Mouse (Mus musculus) liver, postnatal 0 days (tissue): ENCODE measurements at regions not wholly inside any gene's neighbourhood (a gene's known extent, or its start where the extent isn't known, plus 50 kb on each side); places are given as distances from the start of the nearest gene placed in this dataset.

Experiments used
- CTCF ChIP-seq: sonication (generic); IDR thresholded peaks from 2 replicates; pipeline ENCODE4 v1.5.1; 2016; ENCODE audit warnings: antibody characterized with exemption, low read depth
- EP300 ChIP-seq: IDR thresholded peaks from 2 replicates; pipeline ENCODE4 v1.6.1; 2016; ENCODE audit warnings: antibody characterized with exemption, low read depth, mild to moderate bottlenecking

DNA sequence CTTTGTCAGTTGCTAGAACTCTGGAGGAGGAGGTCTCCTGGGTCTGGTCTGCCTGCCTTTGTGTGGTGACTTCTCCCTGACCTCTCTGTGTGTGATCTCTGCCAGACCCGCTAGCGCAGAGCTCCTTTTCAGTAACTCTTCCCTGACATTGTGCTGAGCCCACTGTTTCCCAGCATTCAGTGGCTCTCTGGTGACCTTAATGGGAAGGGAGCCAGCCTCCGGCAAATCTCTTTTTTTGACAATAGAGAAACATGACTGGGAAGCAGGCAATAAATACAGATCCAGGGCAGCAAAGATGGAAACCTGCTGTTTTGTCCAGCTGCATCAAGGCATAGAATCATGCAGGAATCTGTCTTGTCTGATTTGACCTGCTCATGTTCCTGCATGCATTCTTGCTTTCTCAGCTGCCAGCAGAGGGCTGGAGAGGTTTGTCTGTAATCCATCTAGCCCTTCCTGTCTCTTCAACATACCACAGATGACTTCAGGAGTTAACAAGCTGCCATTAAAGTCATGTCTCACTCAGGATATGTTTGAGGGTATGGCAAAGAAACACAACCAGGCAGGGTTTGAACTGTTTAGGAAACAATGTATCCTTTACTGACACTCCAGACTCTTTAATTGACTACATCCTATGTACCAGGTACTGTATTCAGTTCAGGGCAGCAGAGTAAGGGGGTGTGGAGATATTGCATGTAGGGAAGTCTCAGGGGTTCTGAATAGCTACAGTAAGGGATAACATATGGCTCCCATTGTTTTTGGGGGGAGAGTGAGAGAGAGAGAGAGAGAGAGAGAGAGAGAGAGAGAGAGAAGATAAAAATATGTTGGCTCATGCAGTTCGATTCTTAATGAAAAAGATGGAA, 140.9 kb downstream of the Trim33 start:
- TF ChIP-seq EP300 (no peak), CTCF (no peak)
